Mouse (Mus musculus) kidney, embryonic 15.5 days (tissue): ENCODE results near the gene Usp18. TPM values are rescaled to one million over a fixed set of nuclear protein-coding genes. Genes with fewer than 3 reads are reported as not detected.
A peak's percentile ranks its signal among the peaks of the same experiment; 100 is the strongest.

ENCODE experiments used
- ATAC-seq: fragments of 200-750 bp; cut with Nextera tagmentation; replicated peaks from 2 replicates; pipeline ENCODE4 v1.8.0; 2017; ENCODE audit warnings: moderate TSS enrichment; ENCODE audit not compliant: low FRiP score
- H3K27ac ChIP-seq: fragments of 300-500 bp; sonication (generic); 2 replicates; pipeline ENCODE4 v1.5.1; 2015; ENCODE audit warnings: mild to moderate bottlenecking, inconsistent platforms
- H3K27me3 ChIP-seq: fragments of 300-500 bp; sonication (generic); 2 replicates; pipeline ENCODE4 v1.6.1; 2015; ENCODE audit warnings: inconsistent platforms
- H3K36me3 ChIP-seq: fragments of 300-500 bp; sonication (generic); 2 replicates; pipeline ENCODE4 v1.6.1; 2015; ENCODE audit warnings: inconsistent platforms
- H3K4me1 ChIP-seq: fragments of 300-500 bp; sonication (generic); 2 replicates; pipeline ENCODE4 v1.6.1; 2015; ENCODE audit warnings: inconsistent platforms
- H3K4me2 ChIP-seq: fragments of 300-500 bp; sonication (generic); 2 replicates; pipeline ENCODE4 v1.6.1; 2015; ENCODE audit warnings: moderate library complexity, mild to moderate bottlenecking, inconsistent platforms
- H3K4me3 ChIP-seq: fragments of 300-500 bp; sonication (generic); replicated peaks from 2 replicates; pipeline ENCODE4 v1.5.1; 2015; ENCODE audit warnings: mild to moderate bottlenecking, inconsistent platforms
- H3K9ac ChIP-seq: fragments of 300-500 bp; sonication (generic); 2 replicates; pipeline ENCODE4 v1.6.1; 2015; ENCODE audit warnings: mild to moderate bottlenecking, inconsistent platforms
- H3K9me3 ChIP-seq: fragments of 300-500 bp; sonication (generic); replicated peaks from 2 replicates; pipeline ENCODE4 v1.6.1; 2016; ENCODE audit warnings: inconsistent platforms
- WGBS: fragments of 180-500 bp; shearing (Covaris S2); methylation state at CpG from one replicate; pipeline ENCODE4 v1.1.7; 2015; ENCODE audit warnings: mixed read lengths; 5-methylcytosine and 5-hydroxymethylcytosine counted together
- polyA plus RNA-seq: library from polyadenylated mRNA; unstranded; fragments of >200 nt; fragmentation: Nextera tagmentation; extraction: Ambion mirVana; gene quantifications from 2 replicates; pipeline ENCODE4 v1.2.1, GENCODE M21; 2015

Usp18 gene
- polyA plus RNA-seq, 1 experiment from 2014 or later, result 3.2 TPM

DNA sequence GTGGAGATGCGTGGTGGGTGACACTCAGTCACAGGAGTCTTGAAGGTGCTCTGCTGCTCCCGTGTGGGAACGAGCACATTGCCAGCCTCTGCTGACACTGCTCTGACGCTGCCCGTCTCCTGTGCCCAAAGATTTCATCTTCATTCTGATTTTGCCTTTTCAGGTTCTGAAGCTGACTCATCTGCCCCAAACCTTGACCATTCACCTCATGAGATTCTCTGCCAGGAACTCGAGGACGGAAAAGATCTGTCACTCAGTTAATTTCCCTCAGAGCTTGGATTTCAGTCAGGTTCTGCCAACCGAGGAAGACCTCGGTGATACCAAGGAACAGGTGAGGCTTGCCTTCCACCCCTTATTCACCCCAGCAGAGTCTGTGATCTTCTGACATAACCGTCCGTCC is 16.8 kb downstream of the Usp18 start:
- Histone ChIP-seq H3K27ac (no peak overlapping the region), H3K4me3 (no peak overlapping the region), H3K36me3 (no peaks in the 10 kb centered on the region; the same call in 1 of the 2 replicates), H3K9me3 (no peaks in the 10 kb centered on the region), H3K4me1 (no peaks in the 10 kb centered on the region), H3K9ac (no peak overlapping the region), H3K27me3 (no peaks in the 10 kb centered on the region), H3K4me2 (no peak overlapping the region)
- 90% methylated on average over 11 of the region's 11 CpGs for WGBS
- ATAC-seq, result no peak

DNA sequence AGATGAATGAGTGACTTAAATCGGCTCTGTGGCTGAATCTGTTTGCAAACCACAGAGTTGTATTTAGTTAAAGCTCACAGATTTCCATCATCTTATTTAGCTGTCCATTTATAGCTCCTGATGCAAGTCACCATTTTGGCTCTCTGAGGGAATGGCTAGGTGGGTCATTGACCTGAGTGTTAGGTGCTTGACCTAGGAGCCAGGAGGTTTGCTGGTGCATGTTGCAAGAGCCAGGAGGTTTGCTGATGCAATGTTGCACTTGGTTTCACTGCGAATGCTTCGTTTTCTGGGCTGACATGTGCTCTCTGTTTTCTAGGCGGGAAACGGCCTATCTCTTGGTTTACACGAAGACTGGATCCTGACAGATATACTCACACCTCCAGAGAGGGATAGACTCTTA is 24.4 kb downstream of the Usp18 start:
- ATAC-seq, result no peak
- Histone ChIP-seq H3K27me3 (no peaks in the 10 kb centered on the region), H3K4me2 (no peak overlapping the region), H3K9me3 (no peaks in the 10 kb centered on the region), H3K27ac (no peak overlapping the region), H3K4me3 (no peak overlapping the region), H3K4me1 (no peaks in the 10 kb centered on the region), H3K9ac (no peak overlapping the region), H3K36me3 (no peaks in the 10 kb centered on the region)
- 90% methylated on average over 6 of the region's 6 CpGs for WGBS

DNA sequence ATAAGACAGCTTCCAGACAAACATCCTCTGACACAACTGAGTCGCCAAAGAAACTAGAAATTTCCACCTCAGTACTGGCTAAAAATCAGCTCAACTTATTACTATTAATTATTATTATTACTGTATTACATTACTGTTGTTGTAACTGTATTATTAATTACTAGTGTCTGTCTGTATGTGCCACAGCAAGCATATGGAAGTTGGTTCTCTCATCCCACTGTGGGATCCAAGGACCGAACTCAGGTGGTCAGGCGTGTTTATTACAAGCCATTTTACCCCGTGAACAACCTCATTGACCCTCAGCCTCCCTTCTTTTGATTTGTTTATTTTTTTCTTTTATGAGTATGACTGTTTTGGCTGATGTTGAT is 26.0 kb downstream of the Usp18 start:
- Histone ChIP-seq H3K27ac (no peak overlapping the region; the same call in 1 of the 2 replicates), H3K9ac (no peak overlapping the region), H3K27me3 (0 out of 2 replicates have a peak, but pooled peaks cover 2% of the 10 kb centered on the region), H3K36me3 (no peaks in the 10 kb centered on the region), H3K9me3 (no peaks in the 10 kb centered on the region), H3K4me2 (peak overlapping the region; percentile 66), H3K4me1 (no peaks in the 10 kb centered on the region), H3K4me3 (peak overlapping the region; percentile 46)
- 11% methylated on average over 4 of the region's 4 CpGs for WGBS
- no peak for ATAC-seq

DNA sequence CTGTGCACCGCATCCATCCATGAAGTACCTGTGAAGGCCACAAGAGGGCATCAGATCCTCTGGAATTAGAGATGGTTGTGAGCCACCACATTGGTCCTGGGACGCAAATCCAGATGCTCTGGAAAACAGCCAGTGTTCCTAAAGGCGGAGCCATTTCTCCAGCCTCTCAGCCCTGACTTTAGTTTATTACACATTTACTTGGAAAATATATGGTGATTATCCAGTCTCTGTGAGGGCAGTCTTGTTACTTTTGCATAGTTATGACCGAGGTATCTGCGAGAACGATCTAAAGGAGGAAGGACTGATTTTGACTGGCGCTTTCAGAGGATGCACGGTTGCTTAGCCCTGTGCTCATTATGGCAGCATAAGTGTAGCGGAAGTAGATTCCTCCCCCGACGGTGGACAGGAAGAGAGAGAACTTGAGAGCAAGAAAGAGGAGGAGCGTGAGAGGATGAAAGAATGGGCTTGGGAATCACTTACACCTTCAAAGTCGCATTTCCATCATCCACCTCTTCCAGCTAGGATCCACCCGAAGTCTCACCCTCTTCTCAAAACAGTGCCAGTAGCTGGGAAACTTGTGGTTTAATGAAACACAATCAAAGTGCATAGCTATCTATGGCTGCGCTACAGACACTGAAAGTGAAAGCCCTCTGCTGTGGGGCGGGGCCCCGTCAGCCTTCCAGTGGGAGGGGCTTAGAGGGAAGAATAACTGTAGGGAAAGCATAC is 26.5 kb downstream of the Usp18 start:
- WGBS, result 10% methylated on average over 17 of the region's 17 CpGs
- Histone ChIP-seq H3K27ac (peak overlapping the region; percentile 84), H3K9ac (peak overlapping the region; percentile 21; the same call in 1 of the 2 replicates), H3K27me3 (0 out of 2 replicates have a peak, but pooled peaks cover 3% of the 10 kb centered on the region), H3K36me3 (no peaks in the 10 kb centered on the region), H3K9me3 (no peaks in the 10 kb centered on the region), H3K4me1 (no peaks in the 10 kb centered on the region), H3K4me3 (peak overlapping the region; percentile 46), H3K4me2 (peak overlapping the region; percentile 66)
- peak; percentile 92 for ATAC-seq

DNA sequence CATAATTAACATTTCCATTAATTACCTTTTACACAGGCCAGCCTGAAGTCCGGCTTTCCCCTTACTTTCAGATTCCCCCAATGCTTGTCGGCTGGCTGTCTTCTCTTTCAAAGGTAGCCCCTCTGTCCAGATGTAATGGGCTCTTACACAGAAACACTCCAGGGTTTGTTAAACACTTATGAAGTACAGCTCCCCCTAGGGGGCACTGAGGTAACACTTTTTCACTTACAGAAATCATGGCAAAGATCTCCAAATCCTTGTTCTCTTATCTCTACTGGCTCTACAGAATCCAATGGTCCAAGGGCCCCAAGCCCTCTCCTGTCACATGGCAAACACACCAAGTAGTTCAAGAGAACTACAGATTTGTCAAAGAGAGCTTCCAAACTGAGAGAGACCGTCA is 28.6 kb downstream of the Usp18 start:
- Histone ChIP-seq H3K27ac (no peak overlapping the region), H3K4me3 (no peak overlapping the region), H3K9ac (no peak overlapping the region), H3K4me2 (no peak overlapping the region), H3K9me3 (no peaks in the 10 kb centered on the region), H3K36me3 (no peaks in the 10 kb centered on the region), H3K4me1 (no peaks in the 10 kb centered on the region), H3K27me3 (0 out of 2 replicates have a peak, but pooled peaks cover 3% of the 10 kb centered on the region)
- no peak for ATAC-seq
- 86% methylated on average over 3 of the region's 3 CpGs for WGBS

DNA sequence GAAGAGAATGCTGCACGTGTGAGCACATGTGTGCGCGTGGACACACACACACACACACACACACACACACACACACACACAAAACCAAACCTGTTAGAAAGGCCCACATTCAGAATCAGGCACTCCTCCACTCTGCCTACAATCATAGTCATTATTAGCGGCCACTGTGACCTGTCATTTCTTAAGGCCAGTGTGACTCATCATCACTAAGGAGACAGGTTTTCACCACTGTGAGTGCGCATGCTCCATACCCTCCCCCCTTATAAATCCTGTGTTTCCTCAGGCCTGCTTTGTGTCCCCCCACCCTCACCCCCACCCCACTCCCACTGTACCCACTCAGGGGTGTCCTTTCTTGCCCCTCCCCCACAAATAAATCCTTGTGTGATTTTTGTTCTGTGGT is 38.4 kb downstream of the Usp18 start:
- no peaks in the 10 kb centered on the region for H3K9me3 ChIP-seq
- no peaks in the 10 kb centered on the region for H3K27me3 ChIP-seq
- H3K9ac ChIP-seq, result no peak overlapping the region
- H3K4me1 ChIP-seq, result no peaks in the 10 kb centered on the region
- WGBS, result 86% methylated on average over 5 of the region's 5 CpGs
- no peak for ATAC-seq
- H3K4me3 ChIP-seq, result no peak overlapping the region
- H3K36me3 ChIP-seq, result no peaks in the 10 kb centered on the region
- H3K4me2 ChIP-seq, result no peak overlapping the region
- H3K27ac ChIP-seq, result no peak overlapping the region

DNA sequence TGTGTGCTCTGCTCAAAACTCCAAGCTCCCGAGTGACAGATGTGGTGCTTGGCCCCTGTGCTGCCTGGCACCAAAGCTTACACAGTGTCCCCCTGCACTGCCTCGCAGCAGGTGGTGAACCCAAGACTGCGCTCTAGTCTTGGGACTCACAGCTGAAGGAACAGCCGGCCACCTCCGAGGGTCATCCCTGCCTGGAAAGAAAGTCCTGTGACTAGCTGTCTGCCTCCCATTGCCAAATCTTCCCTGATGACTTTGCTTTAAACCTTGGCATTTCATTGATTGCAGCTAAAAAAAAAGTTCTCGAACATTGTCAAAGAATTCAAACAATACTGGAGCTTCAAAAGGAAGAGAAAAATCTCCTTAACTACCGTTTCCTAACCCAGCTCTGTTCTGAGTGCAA is 53.6 kb downstream of the Usp18 start:
- ATAC-seq, result no peak
- peaks cover 33% of the 10 kb centered on the region for H3K4me1 ChIP-seq
- H3K9ac ChIP-seq, result no peak overlapping the region
- no peaks in the 10 kb centered on the region for H3K9me3 ChIP-seq
- H3K27me3 ChIP-seq, result no peaks in the 10 kb centered on the region
- H3K4me2 ChIP-seq, result no peak overlapping the region
- WGBS, result 54% methylated on average over 7 of the region's 7 CpGs
- H3K36me3 ChIP-seq, result no peaks in the 10 kb centered on the region
- H3K4me3 ChIP-seq, result no peak overlapping the region
- H3K27ac ChIP-seq, result peak overlapping the region; percentile 83

DNA sequence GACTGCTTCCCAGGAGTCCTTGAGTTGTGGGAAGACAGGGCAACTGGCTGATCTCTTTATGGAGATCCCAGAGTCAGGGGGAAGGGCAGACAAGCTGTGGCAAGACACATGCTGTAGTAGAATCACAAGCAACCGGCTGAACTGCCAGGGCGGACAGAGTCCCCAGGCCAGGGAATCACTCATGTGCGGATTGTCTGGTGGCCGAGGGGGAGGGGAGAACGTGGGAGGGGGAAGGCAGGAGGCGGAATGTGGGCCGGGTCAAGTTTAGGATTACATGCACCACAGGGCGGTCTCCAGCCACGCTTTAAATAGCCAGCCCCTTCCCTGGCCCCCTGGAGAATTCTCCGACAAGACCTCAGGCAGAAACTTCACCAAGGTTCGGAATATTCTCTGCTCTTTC is 54.2 kb downstream of the Usp18 start, which contains the start of gene Slc6a13:
Gene Slc6a13, plus strand, starts transcription at position 274 of the 400 bp plus-strand sequence.
- WGBS, result 1% methylated on average over 11 of the region's 11 CpGs
- peaks cover 38% of the 10 kb centered on the region for H3K4me1 ChIP-seq
- no peak within 1 kb of the TSS for H3K9ac ChIP-seq
- ATAC-seq, result peak; percentile 91
- H3K4me3 ChIP-seq, result peak within 1 kb of the TSS; percentile 27
- H3K4me2 ChIP-seq, result peak within 1 kb of the TSS; percentile 54
- H3K27ac ChIP-seq, result peak within 1 kb of the TSS; percentile 83
- H3K27me3 ChIP-seq, result no peaks in the 10 kb centered on the region
- no peaks in the 10 kb centered on the region for H3K36me3 ChIP-seq
- H3K9me3 ChIP-seq, result no peaks in the 10 kb centered on the region

DNA sequence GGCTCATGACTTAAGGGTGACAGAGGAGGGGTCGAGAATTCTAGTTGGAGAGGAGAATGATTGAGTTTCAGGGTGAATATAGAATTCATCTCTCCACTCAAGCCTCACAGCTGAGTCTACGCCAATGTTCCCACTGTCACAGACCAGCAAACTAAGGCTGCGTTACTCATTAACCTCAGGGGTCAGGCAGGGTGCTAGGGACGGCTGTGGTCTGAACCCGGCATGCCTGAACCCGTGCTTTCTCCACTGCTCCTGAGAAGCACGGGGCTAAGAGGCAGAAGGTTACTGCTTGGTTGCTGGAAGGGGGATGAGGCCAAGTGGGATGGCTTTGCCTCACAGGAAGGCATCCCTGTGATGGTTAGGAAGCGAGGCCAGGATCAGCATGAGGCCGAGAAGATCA is 54.8 kb downstream of the Usp18 start:
- peak; percentile 74 for ATAC-seq
- Histone ChIP-seq H3K4me2 (peak overlapping the region; percentile 54), H3K4me1 (peaks cover 41% of the 10 kb centered on the region), H3K27ac (peak overlapping the region; percentile 83), H3K9me3 (no peaks in the 10 kb centered on the region), H3K27me3 (no peaks in the 10 kb centered on the region), H3K4me3 (peak overlapping the region; percentile 27), H3K36me3 (no peaks in the 10 kb centered on the region), H3K9ac (no peak overlapping the region)
- WGBS, result 30% methylated on average over 9 of the region's 9 CpGs

DNA sequence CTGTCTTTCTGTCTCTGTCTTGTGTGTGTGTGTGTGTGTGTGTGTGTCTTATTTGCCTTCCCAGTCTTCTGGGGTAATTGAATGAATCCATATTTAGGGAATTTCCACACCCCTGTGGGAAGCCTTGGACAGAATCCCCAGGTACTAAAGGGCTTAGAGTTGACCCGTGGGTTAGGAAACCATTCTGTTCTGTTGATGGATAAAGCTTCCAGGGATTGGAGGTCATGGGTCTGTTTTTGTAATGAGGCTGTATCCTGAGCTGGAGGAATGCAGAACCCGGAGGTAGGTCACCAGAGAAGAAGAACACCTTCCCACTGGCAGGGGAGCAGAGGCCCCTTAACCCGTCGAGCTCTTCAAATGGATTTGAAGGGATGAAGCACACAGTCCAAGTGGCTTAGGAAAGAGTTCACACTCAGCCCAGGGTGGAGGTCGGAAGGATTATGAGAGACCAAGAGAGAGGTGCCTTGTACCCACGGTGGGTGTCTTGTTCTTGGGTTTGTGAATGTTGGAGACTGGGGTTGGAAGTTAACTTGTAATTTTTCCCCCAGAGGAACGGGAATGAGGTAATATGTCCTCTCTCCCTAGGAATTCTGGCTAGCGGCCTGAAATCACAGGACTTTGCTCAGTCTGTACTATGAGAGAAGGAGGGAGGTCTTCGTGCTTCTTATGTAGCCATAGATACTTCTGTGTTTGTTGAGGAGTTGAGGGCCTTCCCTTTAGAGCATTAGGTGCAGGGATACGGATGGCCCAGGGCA is 57.9 kb downstream of the Usp18 start:
- H3K9ac ChIP-seq, result no peak overlapping the region
- no peak overlapping the region for H3K4me2 ChIP-seq
- no peak for ATAC-seq
- H3K27ac ChIP-seq, result peak overlapping the region; percentile 72
- no peak overlapping the region for H3K4me3 ChIP-seq
- H3K9me3 ChIP-seq, result no peaks in the 10 kb centered on the region
- WGBS, result 66% methylated on average over 10 of the region's 10 CpGs
- H3K4me1 ChIP-seq, result peaks cover 35% of the 10 kb centered on the region
- no peaks in the 10 kb centered on the region for H3K36me3 ChIP-seq
- no peaks in the 10 kb centered on the region for H3K27me3 ChIP-seq

DNA sequence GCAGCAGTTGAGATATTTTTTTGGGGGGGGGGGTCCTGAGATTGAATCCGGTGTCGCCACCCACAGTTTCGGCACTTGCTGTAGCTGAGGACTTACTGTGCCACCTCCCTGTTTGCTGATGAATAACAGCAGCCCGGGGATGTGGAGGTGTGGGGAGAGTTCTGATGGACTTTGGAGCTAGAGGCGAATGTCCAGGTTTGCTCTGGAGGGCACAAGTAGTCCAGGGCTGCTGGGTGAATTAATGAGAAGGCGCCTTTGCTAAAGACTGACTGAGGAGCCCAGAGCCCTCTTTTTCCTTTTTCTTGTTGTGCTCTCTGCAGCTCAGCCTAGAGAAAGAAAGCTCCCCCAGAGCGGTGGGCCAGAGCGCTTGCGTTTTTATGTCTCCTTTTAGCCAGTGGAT is 58.9 kb downstream of the Usp18 start:
- H3K27ac ChIP-seq, result peak overlapping the region; percentile 72

DNA sequence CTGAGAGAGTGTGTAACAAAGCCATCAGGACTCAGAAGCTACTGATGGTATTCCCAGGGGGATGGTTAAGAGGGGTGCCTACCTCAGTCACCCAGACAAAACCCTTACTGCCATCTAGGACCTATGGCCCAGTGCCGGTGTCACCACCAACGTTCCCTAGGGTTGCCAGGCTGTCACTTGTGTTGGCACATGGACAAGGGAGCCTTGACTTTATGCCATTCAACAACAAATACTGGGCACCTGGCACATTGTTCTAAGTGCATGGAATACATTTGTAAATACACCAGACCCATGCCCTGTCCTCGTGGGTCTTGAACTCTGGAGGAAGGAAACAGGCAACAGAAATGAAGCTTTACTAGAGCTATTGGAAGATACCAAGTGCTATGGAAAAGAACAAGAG is 59.9 kb downstream of the Usp18 start:
- 87% methylated on average over 3 of the region's 3 CpGs for WGBS
- Histone ChIP-seq H3K4me1 (peaks cover 22% of the 10 kb centered on the region), H3K9me3 (no peaks in the 10 kb centered on the region), H3K27ac (no peak overlapping the region), H3K27me3 (no peaks in the 10 kb centered on the region), H3K9ac (no peak overlapping the region), H3K36me3 (no peaks in the 10 kb centered on the region), H3K4me3 (no peak overlapping the region), H3K4me2 (no peak overlapping the region)
- ATAC-seq, result no peak

More for the DNA sequence above, 58.9 kb downstream of the Usp18 start:
- Histone ChIP-seq H3K4me2 (no peak overlapping the region), H3K4me1 (peaks cover 32% of the 10 kb centered on the region), H3K36me3 (no peaks in the 10 kb centered on the region), H3K4me3 (no peak overlapping the region), H3K27me3 (no peaks in the 10 kb centered on the region), H3K9ac (no peak overlapping the region), H3K9me3 (no peaks in the 10 kb centered on the region)
- WGBS, result 74% methylated on average over 9 of the region's 9 CpGs
- ATAC-seq, result no peak
